Mouse (Mus musculus) T-helper 17 cell (primary cell): ENCODE data around the gene Olfr38.

Experiments used
- in situ Hi-C, 2 experiments: fragments of 300-600 bp; cut with MboI, MseI; formaldehyde crosslinking; loops; 1 replicate in 1 of 2; 2 replicates in 1 of 2; pipeline ENCODE4 v1.15.1; 2025; ENCODE audit warnings: high pct_unique_total_duplicates in 2 of 2

Olfr38 gene

GRCm38 (mm10) chr6:42756104-42756503, at the start of gene Olfr38:
TSS of gene Olfr38 (plus strand) at chr6:42756404.
- in situ Hi-C loops, result no loop called here

- in situ Hi-C loops, result loop anchor here in 1 of 2 experiments (10.0 kb wide), 1 partner anchor 1755 kb away; no protein-coding TSS in a partner anchor
Measured at GRCm38 (mm10) chr6:42709291-42710211, 46.7 kb upstream of the Olfr38 start, which contains the start of gene Tcaf1. TSS of gene Tcaf1 (minus strand) at chr6:42710088.

DNA sequence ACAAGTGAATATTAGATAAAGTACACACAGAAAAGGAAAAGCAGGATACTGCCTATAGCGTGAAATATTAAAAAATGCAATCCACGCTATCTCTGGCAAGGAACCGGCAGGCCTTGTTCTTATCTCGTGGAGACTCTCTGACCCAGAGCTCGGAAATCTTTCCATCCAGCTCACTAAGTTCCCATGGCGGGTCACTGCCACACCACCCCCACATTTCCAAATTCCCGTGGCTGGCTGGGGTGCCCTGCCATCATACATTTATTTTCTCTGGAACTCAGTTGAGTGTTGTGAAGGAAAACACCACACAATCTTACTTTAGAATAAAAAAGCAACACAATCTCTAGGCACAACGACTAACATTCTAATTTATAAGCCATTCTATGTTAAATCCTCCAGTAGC, 41.5 kb upstream of the Olfr38 start:
- in situ Hi-C loops, result loop anchor here in 1 of 2 experiments (10.0 kb wide), 1 partner anchor 1750 kb away; no protein-coding TSS in a partner anchor

GRCm38 (mm10) chr6:42717973-42718372, 38.2 kb upstream of the Olfr38 start:
- in situ Hi-C loops, result loop anchor here in 1 of 2 experiments (10.0 kb wide), 1 partner anchor 1747 kb away; no protein-coding TSS in a partner anchor

DNA sequence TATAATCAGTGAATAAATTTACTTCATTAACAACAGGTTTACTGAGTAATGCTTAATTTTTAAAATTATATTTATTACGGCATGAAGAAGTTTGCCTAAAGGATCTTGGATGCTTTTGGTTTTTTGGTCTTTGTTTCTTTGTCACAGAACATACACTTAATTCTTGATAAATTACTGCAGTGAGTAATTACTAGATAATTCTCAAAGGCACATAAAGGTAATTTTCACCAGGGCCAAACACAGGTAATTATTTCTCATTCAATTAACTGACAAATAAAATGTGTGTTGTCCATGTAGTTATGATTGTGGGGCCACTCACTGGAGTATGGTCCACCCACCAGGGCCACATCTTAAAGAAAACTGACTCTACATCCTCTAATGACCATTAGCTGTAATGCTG, 17.1 kb upstream of the Olfr38 start, which contains the start of gene Olfr453:
Olfr453 (plus strand) TSS at position 301 of the 400 bp plus-strand sequence.
- in situ Hi-C loops, result no loop called here

DNA sequence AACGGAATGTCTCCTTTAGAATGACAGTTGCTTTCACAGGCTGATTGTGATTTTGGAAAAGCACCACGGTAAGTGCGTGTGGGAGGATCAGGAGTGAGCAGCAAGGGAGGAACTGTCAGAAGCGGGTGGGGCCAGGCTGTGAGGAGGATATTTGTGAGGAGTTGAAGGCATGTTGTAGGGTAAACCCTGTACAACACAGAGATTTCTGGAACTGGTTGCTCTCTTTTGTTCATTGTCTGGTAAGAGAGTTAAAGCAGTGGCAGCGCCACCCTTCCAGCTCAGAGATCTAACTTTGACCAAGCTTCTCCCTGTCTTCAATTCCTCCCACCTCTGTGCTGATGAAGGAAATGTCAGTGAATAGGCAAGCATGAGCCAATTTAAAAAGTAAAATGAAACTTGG, 13.9 kb upstream of the Olfr38 start:
- in situ Hi-C loops, result no loop called here

GRCm38 (mm10) chr6:42747846-42748245, 8.4 kb upstream of the Olfr38 start:
- in situ Hi-C loops, result no loop called here

GRCm38 (mm10) chr6:42777066-42777465, 20.9 kb downstream of the Olfr38 start:
- in situ Hi-C loops, result no loop called here

- in situ Hi-C loops, result no loop called here
Measured at GRCm38 (mm10) chr6:42784793-42785192, 28.6 kb downstream of the Olfr38 start, which contains the start of gene Olfr452. TSS of gene Olfr452 (plus strand) at chr6:42785093.

DNA sequence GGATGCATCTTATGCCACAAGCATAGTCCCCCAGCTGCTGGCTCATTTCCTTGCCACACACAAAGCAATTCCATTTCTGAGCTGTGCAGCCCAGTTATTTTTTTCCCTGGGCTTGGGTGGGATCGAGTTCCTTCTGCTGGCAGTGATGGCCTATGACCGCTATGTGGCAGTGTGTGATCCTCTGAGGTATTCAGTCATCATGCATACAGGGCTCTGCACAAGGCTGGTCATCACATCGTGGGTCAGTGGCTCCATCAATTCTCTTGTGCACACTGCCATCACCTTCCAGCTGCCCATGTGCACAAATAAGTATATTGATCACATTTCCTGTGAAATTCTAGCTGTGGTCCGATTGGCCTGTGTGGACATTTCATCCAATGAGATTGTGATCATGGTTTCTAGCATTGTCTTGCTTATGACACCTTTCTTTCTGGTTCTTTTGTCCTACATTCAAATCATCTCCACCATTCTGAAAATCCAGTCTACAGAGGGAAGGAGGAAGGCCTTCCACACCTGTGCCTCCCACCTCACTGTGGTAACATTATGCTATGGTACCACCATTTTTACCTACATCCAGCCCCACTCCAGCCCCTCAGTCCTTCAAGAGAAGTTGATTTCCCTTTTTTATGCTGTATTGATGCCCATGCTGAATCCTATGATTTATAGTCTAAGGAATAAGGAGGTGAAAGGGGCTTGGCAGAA, 34.2 kb downstream of the Olfr38 start:
- in situ Hi-C loops, result no loop called here

DNA sequence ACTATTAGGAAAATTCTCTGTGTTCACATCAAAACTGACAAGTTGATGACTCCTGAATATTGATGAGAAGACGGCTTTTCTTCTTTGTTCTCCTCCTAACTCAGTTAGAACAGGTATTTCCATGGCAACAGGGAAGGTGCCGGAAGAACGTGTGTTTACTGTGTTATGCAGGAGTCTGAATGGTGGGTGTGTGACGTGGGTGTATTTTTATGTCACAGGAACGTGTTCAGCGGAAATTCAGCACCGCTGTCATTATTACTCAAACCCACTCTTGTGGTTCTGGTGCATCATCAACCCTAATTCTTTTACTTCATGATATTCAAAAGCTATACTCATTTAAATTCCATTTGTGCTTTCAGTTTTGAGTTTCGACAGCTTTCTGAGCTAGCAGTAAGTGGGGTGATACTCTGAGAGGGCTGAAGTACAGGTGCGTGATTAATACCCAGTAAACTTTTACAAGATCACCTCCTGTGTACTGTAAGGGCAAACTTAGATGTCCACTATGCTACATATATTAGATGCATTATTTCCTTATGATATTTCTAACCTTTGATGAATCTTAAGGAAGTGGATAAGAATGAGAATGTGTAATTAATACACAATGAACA, 34.8 kb downstream of the Olfr38 start:
- in situ Hi-C loops, result no loop called here

DNA sequence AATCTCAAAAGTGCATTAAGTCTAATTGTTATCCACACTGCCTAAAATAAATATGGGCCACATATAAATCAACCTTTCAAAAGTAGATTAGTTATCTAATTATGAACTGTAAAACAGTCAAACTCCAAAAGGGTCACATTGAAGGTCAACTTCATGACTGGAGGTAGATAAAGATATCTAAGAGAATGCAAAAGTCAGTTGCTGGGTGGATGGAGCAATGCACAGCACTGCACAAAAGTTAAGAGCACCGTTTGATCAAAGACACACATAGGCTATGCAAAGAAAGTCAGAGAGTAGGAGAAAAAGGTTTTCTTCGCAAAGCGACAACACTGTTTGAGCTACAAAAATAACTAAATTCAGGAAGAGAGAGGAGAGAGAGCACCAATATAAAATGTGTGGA, 38.8 kb downstream of the Olfr38 start:
- in situ Hi-C loops, result no loop called here

- in situ Hi-C loops, result no loop called here
Measured at GRCm38 (mm10) chr6:42811639-42812038, 55.4 kb downstream of the Olfr38 start, which contains the start of gene Olfr450. TSS of gene Olfr450 (plus strand) at chr6:42811939.
